Mouse (Mus musculus) heart, adult 9 months (tissue): ENCODE results near the gene Psmg3.

Source experiments
- DNase-seq, 2 experiments: peaks; one replicate each; pipeline ENCODE4 v3.0.0; 2022; ENCODE audit warnings: low spot score in 2 of 2

The Psmg3 gene

GRCm38 (mm10) chr5:139794938-139795337, 31.7 kb downstream of the Psmg3 start:
- peak; percentile 71 to 75 for DNase-seq

GRCm38 (mm10) chr5:139794137-139794536, 32.5 kb downstream of the Psmg3 start:
- no peak for DNase-seq

GRCm38 (mm10) chr5:139793338-139794089, 33.2 kb downstream of the Psmg3 start:
- peak; percentile 71 to 76 for DNase-seq

DNA sequence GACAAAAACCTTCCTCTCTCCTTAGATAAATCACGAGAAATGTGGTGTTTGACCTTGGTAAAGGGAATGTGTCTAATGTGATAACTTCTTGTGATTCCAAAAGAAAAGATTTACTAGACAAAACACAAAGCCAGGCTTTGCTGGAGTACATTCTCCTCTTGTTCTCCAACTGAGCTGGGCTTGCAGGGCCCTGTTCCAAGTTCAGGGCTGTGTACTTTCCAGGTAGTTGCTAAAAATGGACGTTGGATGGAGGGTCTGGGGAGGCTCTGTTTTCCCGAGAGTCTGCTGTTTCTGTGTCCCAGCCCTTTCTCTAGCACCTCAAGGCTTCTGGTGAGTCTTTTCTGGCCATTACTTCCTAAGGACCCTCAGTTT, 33.7 kb downstream of the Psmg3 start:
- DNase-seq: no peak

GRCm38 (mm10) chr5:139792159-139792775, 34.4 kb downstream of the Psmg3 start:
- DNase-seq: peak in 1 of 2 experiments; percentile 23

DNA sequence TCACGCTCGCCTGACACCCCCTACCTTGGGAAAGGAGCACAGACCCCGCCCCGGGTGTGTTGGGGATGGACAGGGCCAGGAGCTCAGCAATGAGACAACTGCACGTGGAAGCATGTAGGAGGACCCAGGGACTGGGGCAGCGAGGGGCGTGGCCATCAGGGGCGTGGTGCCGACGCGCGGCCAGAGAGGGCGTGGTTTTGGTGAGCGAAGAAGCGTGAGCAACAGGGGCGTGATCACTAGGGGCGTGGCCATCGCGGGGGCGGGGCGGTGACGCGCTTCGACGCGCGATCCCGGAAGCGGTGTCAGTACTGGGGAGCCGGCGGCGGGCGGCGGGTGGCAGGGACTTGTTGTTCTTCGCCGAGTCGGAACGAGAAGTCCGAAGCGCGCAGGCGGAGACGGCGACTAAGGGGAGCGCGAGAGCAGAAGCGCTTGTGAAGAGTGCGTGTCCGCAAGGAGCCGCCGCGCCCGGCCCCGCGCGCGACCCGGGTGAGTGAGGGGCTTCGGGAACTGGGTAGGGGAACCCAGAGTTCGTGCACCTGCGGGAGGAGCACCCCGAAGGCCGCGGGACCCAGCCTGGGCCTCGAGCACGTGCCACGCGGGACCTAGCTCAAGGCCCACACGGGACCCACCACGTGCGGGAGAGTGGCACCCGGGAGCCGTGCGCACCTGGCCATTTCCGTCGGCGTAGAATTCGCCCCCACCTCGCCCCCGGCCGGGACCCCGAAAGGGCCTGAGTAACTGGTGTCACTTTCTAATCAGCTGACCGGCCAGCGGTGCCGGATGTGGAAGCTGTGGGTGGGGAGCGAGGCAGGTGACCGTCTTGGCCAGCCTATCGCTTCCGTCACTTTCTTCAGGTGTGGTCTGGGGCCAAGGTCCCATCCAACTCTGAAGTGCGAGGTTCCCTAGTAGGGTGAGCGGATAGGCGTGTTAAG, 35.2 kb downstream of the Psmg3 start, which contains the start of gene Mafk:
Gene Mafk (plus strand): TSS at position 287 of the 932 bp plus-strand sequence.
- DNase-seq: peak; percentile 95 to 97

DNA sequence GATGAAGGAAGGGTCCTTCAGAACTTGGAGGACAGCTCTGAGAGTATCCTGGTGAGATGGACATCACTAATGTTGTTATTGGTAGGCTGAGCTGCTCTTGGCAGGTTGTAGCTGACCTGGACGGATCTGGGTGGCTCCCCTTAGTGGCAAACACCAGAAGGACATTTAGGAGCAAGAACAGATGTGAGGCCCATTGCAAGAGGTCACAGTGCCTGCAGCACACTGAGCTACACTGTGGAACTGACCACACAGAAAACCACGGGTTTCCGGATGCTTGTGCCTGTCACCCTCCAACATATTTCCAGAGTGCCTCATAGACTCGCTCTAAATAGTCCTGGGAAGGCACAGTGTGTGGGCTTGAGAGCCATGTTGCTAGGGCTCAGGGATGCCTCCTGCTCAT, 37.2 kb downstream of the Psmg3 start:
- DNase-seq: no peak

DNA sequence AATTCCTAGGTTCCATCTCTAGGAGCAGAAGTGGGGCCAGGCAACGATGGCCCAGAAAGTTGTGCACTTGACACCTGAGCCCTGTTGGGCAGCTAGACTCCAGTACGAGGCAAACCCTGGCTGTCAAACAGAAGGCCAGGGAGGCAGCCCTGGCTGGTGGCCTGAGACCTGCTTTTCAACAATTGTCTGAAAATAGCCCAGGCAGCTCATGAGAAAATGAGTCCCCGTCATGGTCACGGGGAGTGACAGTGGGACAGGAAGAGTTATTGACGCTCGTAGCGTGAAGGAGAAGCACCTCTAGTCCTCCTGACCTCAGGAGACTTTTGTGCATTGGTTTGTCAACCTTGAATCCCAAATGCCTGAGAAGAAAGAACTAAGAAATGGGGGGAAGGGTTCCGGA, 45.3 kb downstream of the Psmg3 start:
- DNase-seq: peak; percentile 62 to 73

- no peak for DNase-seq
These were observed 49.7 kb downstream of the Psmg3 start for GRCm38 (mm10) chr5:139776966-139777365.

GRCm38 (mm10) chr5:139775216-139775926, 51.3 kb downstream of the Psmg3 start, which contains the start of gene Ints1:
Gene Ints1, minus strand, starts transcription at chr5:139775674.
- peak; percentile 90 to 95 for DNase-seq
